Mouse (Mus musculus) urinary bladder, adult 18-20 months (tissue): Measurements from ENCODE around the gene Papola.
"Not testable (repeated sequence)": the region's sequence is repeated elsewhere in the genome, so short reads cannot be mapped to it uniquely, and the experiment has no call there.

Source experiments
- DNase-seq, 2 experiments: peaks; one replicate each; pipeline ENCODE4 v3.0.0; 2022; ENCODE audit warnings: low spot score in 2 of 2, mixed read lengths in 2 of 2

The Papola gene

DNA sequence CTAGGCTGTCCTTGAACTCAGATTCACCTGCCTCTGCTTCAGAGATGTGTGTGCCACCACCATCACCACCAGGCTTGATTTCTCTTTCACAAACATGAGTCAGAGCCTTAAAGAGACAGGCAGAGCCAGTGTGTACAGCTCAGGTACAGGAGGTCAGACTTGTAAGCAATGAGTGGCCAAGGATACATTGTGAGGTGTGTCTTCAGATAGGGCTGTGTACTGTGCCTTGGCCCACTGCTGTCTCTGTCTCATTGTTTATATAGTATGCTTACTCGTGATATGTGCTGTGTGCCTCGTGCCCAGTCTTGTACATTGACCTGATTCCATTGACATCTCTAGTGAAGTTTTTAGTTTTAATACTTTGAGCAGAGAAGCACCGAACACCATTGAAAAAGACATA, 21.3 kb downstream of the Papola start:
- DNase-seq = no peak

GRCm38 (mm10) chr12:105806205-105806604, 21.7 kb downstream of the Papola start:
- DNase-seq = no peak

DNA sequence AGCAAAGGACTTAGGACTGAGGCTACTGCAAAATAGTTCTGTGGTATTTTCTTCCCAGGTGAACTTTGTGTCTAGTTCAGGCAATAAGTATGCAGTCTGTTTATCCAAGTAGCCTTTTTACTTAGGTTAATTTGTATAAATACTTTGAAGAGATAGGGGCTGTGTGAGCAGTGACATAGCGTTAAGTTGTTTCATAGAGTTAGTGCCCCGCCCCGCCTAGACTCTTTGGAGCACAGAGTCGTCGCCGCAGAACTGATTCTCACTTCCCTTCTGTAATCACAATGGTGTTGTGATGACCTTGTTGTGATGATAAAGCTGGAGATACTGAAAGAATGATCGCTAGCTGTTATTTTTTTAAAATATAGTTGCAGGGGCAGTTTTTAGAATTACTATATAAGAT, 22.9 kb downstream of the Papola start:
- no peak for DNase-seq

DNA sequence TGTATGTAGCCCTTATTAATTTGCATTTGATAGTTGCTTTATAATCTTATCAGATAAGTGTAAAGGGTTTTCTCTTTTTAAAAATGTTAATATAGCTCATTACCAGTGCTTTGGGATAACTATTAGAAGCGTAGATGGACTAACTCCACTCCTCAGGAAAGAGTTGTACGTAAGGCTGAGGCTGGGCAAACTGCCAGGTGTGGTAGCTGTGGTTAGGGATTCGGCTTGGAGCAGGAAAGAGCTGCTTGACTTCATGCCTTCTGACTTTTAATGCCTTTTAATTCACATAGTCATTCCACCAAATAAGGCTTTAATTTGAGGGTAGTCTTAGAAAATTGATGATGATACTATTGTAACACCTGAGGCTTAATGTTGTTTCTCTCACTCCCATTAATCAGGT, 24.5 kb downstream of the Papola start:
- no peak for DNase-seq

- DNase-seq = no peak
Measured at GRCm38 (mm10) chr12:105810608-105811007, 26.1 kb downstream of the Papola start.

DNA sequence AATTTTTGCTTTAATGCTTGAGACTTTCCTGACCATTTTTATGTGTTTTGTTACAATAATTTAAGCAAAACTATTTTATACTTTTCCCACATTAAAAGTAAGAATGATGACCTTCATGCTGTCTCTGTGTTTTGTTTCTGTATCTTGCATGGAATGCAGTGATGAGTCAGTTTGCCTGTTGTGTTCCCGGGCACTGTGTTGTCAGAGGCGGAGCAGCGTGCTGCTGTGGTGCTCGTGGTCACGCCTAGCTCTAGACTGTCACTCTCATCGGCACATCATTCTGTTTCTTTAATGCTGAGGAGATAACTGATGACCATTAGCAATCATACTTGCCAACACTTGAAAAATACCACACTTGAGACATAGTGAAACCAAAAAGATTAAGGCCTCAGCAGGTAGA, 29.5 kb downstream of the Papola start:
- no peak for DNase-seq

DNA sequence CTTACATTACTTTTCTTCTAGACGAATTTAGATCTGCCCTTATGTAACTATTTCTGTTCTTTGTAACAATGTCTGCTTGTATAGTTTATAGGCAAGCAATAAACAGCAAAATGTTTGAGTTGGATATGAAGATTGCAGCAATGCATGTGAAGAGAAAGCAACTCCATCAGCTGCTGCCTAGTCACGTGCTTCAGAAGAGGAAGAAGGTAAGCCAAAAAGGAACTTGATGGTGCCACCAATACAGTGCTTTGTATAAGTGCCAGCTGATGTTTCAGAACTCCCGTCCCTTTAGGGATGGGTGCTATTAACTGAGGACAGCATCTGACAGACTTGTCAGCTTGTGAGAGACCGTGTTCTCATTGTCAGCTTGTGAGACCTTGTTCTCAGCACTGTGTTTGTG, 39.0 kb downstream of the Papola start:
- no peak for DNase-seq

- DNase-seq = no peak
Measured at GRCm38 (mm10) chr12:105824743-105825142, 40.2 kb downstream of the Papola start.

DNA sequence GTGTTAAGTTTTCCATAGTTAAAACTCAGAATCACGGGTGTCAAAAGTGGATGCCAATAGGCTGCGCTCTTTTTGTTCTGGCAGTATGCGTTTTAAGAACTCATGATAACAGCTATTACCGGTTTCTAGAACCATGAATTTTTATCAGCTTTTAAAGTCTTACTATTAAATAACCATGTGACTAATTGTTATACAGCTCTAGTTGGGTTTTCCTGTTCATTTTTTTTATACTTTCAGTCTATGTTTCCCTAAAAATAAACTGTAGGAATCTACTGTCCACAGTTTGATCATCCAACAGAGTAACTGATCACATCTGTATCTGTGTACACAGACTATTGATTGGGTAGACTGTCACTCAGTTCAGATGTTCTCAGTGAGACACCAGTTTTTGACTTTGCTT, 40.8 kb downstream of the Papola start:
- DNase-seq = no peak

DNA sequence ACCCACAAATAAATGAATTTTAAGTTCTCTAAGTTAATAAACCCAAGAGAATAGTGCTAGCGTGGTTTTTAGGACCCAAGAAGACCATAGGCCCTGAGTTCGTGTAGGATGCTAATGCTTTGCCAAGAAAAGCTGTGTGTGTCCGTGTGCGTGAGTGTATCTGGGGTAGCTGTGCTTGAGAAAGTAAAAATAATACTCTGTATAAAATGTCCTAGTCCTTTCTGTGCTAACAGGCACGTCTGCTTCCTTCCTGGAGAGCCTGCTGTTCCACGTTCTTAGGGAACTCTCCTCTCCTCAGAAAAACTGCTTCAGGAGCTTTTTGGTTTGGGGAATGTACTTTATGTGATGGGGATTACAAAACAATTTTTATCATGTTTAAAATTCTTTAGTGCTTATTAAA, 48.0 kb downstream of the Papola start:
- no peak for DNase-seq

DNA sequence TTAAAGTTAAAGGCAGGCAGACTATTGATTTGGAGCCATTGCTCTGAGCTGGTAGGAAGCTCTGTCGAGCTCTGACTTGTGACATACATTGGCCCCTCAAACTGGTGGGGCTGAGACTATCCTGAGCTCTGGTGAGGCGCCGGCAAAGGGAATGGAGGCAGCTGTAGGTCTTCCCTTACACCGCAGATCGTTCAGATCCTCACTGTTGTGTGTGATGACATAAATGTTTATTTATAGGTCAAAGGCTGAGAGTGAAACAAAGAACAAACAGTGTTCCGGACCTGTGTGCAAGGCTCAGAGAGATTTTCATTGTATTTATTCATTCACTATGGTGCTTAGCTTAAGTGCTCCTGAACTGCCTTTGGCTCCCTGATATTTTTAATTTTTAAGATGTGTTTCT, 50.4 kb downstream of the Papola start:
- no peak for DNase-seq

- DNase-seq = no peak
Measured at GRCm38 (mm10) chr12:105835571-105835970, 51.1 kb downstream of the Papola start.

DNA sequence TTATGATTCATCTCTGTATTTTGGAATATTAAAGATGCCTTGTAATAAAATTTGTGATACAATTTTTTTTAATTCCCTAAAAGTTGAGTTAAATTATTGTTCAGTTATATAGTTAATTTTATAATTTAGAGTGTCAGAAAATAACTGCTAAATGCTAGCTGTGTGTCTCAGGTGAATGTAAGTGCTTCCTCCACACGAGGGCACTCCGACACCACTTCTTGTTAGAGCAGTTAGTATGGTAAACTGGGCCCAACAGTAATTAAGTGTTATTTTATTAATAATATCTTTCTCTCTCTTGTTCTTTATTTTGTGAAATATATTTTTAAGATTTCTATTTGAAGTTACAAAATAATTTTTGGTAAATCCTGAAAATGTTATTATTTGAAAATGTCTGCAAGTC, 51.7 kb downstream of the Papola start:
- no peak for DNase-seq

DNA sequence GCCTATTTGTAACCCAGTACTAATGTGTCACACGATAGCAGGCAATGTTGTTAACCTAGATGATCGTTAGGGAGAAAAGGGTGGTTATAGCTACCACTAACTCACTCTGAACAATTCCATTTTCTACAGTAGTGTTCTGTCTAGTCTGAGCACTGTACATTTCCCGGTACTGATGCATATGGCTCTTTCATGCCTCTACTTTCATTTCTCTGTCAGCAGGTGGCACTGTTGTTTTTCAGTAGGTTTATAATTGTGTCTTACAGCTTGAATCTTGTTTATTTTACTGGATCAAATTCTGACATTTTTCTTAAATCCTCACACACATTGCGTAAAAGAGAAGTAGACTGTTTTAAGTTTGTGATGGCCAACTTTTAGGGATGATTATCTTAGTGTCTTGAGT, 54.6 kb downstream of the Papola start:
- DNase-seq = no peak

DNA sequence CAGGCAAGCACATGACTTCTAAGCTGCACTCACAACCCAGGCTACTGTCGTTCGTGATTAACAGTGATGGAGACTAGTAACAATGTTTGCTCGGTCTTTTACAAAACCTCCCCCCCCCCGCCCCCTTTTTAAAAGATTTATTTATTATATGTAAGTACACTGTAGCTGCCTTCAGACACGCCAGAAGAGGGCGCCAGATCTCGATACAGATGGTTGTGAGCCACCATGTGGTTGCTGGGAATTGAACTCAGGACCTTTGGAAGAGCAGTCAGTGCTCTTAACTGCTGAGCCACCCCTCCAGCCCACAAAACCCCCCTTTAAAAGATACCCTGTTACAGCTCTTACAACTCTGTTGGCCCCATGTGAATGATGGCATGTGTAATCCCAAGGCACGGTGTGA, 56.1 kb downstream of the Papola start:
- not testable (repeated sequence) for DNase-seq

GRCm38 (mm10) chr12:105843243-105844005, 58.9 kb downstream of the Papola start:
- DNase-seq = no peak

DNA sequence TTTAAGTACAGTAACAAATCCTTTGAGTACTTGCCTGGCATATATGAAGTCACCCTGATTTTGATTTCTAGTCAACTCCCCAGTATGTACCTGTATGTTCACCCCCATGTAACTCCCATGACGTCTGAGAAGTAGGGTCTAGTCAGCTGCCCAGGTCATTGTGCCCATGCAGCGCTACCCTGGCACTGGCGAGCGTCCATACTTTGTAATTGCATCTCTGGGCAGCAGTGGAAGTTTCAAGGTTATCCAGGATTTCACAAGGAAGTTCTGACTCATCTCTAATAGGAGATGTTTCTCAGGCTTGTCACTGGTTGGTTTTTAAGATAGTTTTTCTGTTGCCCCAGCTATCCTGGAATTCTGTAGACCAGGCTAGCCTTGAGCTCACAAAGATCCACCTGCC, 59.9 kb downstream of the Papola start:
- DNase-seq = no peak

- no peak for DNase-seq
Measured at GRCm38 (mm10) chr12:105849102-105849501, 64.6 kb downstream of the Papola start.

DNA sequence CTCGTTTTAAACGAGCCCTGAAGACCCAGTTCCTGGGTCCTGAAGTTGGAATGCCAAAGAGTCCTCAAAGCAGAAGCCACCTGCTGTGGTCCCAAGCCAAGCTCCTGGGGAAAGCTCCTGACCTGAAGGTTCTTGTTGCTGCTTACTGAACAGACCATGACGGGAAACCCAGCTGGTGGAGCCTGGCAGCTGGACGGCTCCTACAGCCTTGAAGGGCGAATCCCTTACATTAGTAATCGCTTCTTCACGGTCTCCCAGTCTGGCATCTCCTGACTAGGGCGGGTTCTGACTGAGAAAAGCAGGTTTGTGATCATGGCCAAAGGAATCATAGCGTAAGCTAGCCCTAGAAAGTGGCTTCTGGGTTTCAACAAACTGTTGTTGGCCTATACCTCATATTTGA, 66.2 kb downstream of the Papola start:
- DNase-seq = no peak

DNA sequence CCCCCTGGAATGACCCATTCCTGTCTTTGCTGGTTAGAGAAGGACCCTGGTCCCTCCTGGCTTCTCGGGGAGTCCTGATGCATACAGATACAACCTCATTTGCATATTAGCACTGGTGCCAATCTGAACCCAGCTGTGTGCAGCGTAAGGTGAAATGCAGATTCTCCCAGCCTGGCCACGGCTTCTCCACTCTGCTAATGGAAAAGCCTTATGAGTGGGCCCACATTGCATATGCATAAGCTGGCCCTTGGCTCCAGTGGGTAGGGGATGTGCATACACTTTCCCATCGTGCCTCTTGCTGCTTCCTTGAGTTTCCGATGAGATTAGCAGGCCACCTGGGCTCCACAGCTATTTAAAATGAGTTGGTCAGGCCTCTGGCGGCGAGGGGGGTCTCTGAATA, 68.3 kb downstream of the Papola start:
- no peak for DNase-seq

- no peak for DNase-seq
Measured at GRCm38 (mm10) chr12:105854639-105855038, 70.1 kb downstream of the Papola start.

DNA sequence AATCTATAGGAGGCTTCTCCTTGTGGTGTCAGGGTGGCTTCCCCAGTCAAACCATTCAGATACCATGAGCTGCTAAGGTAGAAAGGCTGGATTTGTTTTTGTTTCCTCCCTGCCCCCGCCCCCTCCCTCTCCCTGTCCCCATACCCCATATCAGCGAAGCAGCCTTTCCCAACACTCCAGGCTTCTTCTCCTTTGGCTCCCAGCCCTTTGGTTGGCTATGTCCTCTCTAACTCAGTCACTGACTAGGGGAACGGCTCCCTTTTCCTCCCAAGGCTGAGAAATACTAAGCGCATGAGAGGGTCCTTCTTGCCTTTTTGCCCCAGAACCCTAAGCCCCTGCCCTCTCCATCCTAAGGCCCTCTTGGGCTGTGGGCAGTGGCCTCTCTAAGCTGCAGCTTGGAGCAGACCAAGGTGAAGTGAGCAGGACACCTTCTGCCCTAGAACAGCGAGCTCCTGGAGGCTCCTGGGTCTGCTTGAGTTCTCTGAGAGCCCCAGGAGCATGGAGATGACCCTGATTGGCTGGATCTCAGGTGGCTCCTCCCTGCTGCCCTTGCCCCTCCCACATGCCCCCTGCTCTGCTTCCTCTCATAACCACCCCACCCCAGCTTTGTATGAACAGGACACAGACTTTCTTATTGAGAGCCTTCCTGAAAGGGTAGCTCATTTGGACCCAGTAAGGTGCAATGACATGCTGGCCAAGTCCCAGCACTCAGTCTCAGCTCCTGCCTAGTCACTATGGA, 73.6 kb downstream of the Papola start:
- DNase-seq = no peak

DNA sequence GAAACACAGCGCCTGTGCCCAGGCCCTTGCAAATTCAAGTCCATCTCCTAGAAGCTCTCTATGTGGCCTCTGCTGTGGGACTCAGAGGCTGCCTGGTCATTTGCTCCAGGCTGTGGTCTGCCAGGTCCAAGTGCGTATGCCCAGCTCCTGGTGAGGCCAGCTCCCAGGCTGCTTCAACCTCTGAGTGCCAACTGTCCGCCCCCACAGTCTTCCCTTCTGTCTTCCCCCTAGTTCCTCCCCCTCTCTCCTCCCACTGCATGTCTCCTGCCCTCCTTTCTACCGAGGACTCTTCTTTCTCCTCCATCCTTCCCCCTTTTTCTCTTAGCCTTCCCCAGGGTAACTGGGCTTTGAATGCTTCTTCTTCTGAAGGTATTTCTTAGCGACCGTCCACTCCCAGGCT, 77.6 kb downstream of the Papola start:
- no peak for DNase-seq
